Mouse (Mus musculus): ENCODE measurements around the gene Ston2. TPM values are rescaled to one million over a fixed set of nuclear protein-coding genes. Genes with fewer than 3 reads are reported as not detected.

Ston2 gene
- 6.7 and 7.1 TPM in 2 replicates for polyA plus RNA-seq (2015; fragmentation: Nextera tagmentation; extraction: Ambion mirVana)

DNA sequence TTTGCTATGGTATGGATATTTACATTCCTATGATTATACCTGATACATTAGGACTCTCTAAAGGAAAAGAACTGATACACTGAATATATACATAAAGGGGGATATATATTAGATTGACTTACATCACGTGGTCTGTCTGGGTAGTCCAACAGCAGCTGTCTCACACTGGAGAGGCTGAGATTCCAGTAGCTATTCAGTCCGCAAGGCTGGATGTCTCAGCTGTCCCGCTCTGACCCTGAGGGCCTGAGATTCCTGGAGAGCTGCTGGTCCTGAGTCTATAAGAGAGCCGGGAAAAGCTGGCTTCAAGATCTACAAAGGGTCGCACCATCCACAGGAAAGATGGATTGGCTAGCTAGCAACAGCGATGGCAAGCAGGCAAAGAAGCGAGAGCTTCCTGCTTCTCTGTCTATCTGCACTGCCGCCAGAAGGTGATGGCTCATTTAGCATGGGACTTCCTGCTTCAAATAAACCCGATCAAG lies at the start of gene Ston2:
Gene Ston2, minus strand, starts transcription at position 429 of the 479 bp plus-strand sequence.
- ATAC-seq (ENCODE audit: low FRiP score, low read depth), result no peak
- H3K27me3 ChIP-seq, result no peaks in the 10 kb centered on the region
- no peaks in the 10 kb centered on the region for H3K36me3 ChIP-seq
- H3K9ac ChIP-seq, result no peak within 1 kb of the TSS
- H3K4me2 ChIP-seq, result no peak within 1 kb of the TSS
- H3K4me3 ChIP-seq, result no peak within 1 kb of the TSS
- WGBS, result 79% methylated on average over 9 of the region's 9 CpGs
- no peaks in the 10 kb centered on the region for H3K4me1 ChIP-seq (replicated peaks)
- no peak within 1 kb of the TSS for H3K27ac ChIP-seq (replicated peaks)
- H3K9me3 ChIP-seq, result no peaks in the 10 kb centered on the region

DNA sequence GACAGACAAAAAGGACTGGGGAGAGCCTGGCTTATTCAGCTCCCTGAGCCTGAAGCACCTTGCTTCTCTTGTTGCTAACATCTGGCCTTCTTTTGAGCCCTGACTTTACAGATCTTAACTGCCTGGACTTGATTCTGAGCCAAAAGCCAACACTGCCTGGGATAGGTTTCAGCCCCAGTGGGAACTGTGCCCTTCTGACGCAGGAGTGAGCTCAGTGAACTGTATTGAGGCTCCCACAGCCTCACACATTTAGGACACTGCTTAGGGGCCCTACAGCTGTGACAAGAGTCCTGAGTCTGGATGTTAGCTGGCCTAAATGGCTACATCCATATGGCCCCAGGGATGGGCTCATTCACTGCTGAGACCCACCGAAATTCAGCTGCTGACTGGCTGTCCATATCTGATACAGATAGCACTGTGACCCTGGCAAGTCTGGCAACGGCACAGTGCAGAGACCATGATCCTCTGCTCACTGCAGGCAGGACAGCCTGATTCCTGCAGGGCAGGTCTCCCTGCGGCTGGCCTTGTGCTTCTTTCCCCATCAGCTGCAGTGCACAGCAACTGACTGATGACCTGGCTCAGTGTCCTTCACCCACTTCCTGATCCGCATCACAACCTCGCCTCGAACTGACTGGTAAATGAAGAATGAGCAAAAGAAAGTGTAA lies 49.3 kb upstream of the Ston2 start:
- H3K4me2 ChIP-seq, result no peak overlapping the region
- H3K27me3 ChIP-seq, result no peaks in the 10 kb centered on the region
- H3K4me3 ChIP-seq, result no peak overlapping the region
- peaks cover 88% of the 10 kb centered on the region for H3K36me3 ChIP-seq
- no peak for ATAC-seq (ENCODE audit: low FRiP score, low read depth)
- WGBS, result 91% methylated on average over 7 of the region's 7 CpGs
- H3K27ac ChIP-seq (replicated peaks), result no peak overlapping the region
- no peaks in the 10 kb centered on the region for H3K4me1 ChIP-seq (replicated peaks)
- no peak overlapping the region for H3K9ac ChIP-seq
- no peaks in the 10 kb centered on the region for H3K9me3 ChIP-seq

GRCm38 (mm10) chr12:91833939-91834333 lies 45.7 kb upstream of the Ston2 start:
- 70% methylated on average over 5 of the region's 5 CpGs for WGBS
- Histone ChIP-seq H3K27me3 (no peaks in the 10 kb centered on the region), H3K36me3 (peaks cover 81% of the 10 kb centered on the region), H3K4me2 (no peak overlapping the region), H3K9me3 (no peaks in the 10 kb centered on the region), H3K4me3 (no peak overlapping the region), H3K9ac (no peak overlapping the region), H3K4me1 (replicated peaks) (no peaks in the 10 kb centered on the region), H3K27ac (replicated peaks) (no peak overlapping the region)
- ATAC-seq (ENCODE audit: low FRiP score, low read depth), result no peak

DNA sequence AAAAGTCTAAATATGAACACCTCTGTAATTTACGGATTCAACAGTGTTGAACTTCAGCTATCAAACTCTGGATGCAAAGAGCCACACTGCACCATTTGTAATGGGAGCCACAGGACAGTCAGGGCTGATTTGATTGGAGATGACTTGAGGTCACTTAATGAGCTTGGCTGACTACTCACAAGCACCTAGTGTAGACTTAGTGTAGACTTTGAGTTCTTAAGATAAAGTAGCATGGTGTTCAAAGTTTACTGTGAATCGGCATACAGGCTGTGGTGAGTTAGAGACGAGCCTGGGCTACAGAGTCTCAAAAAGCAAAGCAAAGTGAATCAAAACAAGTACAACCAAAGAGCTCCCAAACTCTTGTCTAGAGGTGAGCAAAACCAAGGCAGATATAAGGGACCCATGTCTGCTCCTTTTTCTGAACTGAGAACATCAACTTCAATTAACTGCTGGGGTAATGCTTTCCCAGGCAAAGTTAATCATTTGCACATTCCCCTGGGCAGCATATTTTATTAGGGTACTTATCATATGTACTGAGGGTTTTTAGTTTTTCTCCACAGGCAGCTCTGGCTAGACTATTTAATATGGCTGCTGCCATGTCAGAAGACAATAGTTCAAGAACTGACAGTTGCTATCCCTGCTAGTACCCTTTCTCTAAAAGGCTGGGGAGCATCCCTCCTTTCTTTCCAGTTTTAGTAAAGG lies 45.2 kb upstream of the Ston2 start:
- no peak for ATAC-seq (ENCODE audit: low FRiP score, low read depth)

DNA sequence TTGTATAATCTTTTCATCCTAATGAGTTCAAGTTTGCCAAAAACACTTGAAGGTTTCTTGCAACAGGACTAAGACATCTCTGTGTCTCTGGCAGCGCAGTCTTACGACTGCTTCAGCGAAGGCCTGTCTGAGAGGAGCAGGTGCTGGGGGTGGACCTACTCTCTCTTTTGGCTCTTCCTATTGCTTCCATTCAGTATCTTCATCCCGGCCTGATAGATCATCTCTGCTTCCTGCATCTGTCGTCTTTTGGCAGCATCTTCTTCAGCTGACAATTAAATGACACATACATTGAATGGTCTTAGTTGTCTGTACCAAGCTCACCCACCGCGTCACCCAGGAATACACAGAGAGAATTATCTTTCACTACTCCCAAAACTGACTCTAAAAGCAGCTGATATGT lies 43.2 kb upstream of the Ston2 start:
- ATAC-seq (ENCODE audit: low FRiP score, low read depth), result no peak
- Histone ChIP-seq H3K27ac (replicated peaks) (no peak overlapping the region), H3K4me3 (no peak overlapping the region), H3K27me3 (no peaks in the 10 kb centered on the region), H3K4me1 (replicated peaks) (no peaks in the 10 kb centered on the region), H3K36me3 (peaks cover 69% of the 10 kb centered on the region), H3K4me2 (no peak overlapping the region), H3K9ac (no peak overlapping the region), H3K9me3 (no peaks in the 10 kb centered on the region)
- WGBS, result 84% methylated on average over 7 of the region's 7 CpGs

More for the DNA sequence above, 45.2 kb upstream of the Ston2 start:
- H3K4me3 ChIP-seq, result no peak overlapping the region
- peaks cover 78% of the 10 kb centered on the region for H3K36me3 ChIP-seq
- 93% methylated on average over 3 of the region's 3 CpGs for whole genome bisulfite sequencing
- no peaks in the 10 kb centered on the region for H3K9me3 ChIP-seq
- H3K27me3 ChIP-seq, result no peaks in the 10 kb centered on the region
- no peak overlapping the region for H3K4me2 ChIP-seq
- no peak overlapping the region for H3K9ac ChIP-seq
- no peak overlapping the region for H3K27ac ChIP-seq (replicated peaks)
- no peaks in the 10 kb centered on the region for H3K4me1 ChIP-seq (replicated peaks)

- Histone ChIP-seq H3K27me3 (no peaks in the 10 kb centered on the region), H3K9me3 (no peaks in the 10 kb centered on the region), H3K4me3 (no peak overlapping the region), H3K4me1 (replicated peaks) (no peaks in the 10 kb centered on the region), H3K4me2 (no peak overlapping the region), H3K36me3 (peaks cover 68% of the 10 kb centered on the region), H3K27ac (replicated peaks) (no peak overlapping the region), H3K9ac (no peak overlapping the region)
- WGBS, result 94% methylated on average over 12 of the region's 12 CpGs
- no peak for ATAC-seq (ENCODE audit: low FRiP score, low read depth)
Measured at GRCm38 (mm10) chr12:91820461-91820860, 32.3 kb upstream of the Ston2 start.

DNA sequence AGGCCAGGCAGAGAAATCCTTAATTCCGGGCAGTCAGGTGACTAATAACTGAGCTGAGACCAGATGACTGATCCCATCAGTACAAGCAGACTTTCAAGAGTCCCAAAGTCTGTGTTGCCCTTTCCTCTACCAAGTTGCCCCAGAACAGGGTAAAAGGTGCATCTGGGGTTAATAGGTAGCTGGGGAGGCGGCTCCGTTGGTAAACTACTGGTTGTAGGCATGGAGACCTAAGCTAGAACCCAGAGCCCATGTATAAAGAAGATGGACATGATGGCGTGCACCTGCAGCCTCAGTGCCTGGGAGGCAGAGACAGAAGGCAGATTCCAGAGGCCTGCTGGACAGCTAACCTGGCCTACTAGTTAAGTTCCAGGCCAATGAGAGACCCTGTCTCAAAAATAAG lies 30.5 kb upstream of the Ston2 start:
- no peaks in the 10 kb centered on the region for H3K4me1 ChIP-seq (replicated peaks)
- 96% methylated on average over 4 of the region's 4 CpGs for WGBS
- no peak for ATAC-seq (ENCODE audit: low FRiP score, low read depth)
- no peak overlapping the region for H3K27ac ChIP-seq (replicated peaks)
- no peaks in the 10 kb centered on the region for H3K27me3 ChIP-seq
- H3K9me3 ChIP-seq, result no peaks in the 10 kb centered on the region
- H3K4me2 ChIP-seq, result no peak overlapping the region
- H3K9ac ChIP-seq, result no peak overlapping the region
- peaks cover 69% of the 10 kb centered on the region for H3K36me3 ChIP-seq
- H3K4me3 ChIP-seq, result no peak overlapping the region

DNA sequence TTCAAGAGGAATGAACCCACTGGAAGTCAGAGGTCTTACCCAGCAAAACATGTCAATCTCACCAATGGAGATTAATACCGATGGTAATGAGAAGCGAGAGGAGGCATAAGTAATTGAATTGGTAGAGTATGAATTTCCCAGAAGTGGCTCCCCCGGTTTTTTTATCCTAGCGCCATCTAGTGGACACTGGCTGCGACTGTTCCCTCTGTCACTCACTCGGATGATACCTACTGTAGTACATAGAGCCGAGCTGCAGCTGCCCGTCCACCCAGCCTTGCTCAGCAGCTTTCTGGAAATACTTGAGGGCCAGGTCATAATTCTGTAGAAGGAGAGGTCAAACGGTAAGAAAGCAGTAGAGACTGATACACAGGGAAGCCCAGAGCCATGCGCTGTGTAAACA lies 27.8 kb upstream of the Ston2 start:
- Histone ChIP-seq H3K27ac (replicated peaks) (no peak overlapping the region), H3K36me3 (peaks cover 72% of the 10 kb centered on the region), H3K9ac (no peak overlapping the region), H3K27me3 (no peaks in the 10 kb centered on the region), H3K4me2 (no peak overlapping the region), H3K4me3 (no peak overlapping the region), H3K9me3 (no peaks in the 10 kb centered on the region), H3K4me1 (replicated peaks) (no peaks in the 10 kb centered on the region)
- WGBS, result 29% methylated on average over 10 of the region's 10 CpGs
- peak; percentile 72; the same call in 1 of the 2 replicates for ATAC-seq (ENCODE audit: low FRiP score, low read depth)

DNA sequence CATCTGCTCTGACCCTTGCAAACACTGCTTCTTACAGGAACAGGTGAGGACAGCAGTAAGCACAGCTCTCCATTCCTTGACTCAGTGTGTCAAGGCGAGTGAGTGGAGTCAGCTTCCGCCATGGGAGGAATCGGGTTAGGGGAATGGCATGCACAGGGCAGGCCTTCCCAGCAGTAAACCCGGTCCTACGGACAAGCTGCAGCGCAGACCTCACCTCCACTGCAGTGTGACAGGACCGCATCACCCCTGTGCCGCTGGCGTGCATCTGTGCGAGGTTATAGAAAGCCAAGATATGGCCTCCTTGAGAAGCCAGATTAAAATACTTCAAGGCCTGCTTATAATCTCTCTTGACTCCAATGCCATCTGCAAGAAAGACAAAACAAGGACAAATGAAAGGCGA lies 27.4 kb upstream of the Ston2 start:
- ATAC-seq (ENCODE audit: low FRiP score, low read depth), result no peak

DNA sequence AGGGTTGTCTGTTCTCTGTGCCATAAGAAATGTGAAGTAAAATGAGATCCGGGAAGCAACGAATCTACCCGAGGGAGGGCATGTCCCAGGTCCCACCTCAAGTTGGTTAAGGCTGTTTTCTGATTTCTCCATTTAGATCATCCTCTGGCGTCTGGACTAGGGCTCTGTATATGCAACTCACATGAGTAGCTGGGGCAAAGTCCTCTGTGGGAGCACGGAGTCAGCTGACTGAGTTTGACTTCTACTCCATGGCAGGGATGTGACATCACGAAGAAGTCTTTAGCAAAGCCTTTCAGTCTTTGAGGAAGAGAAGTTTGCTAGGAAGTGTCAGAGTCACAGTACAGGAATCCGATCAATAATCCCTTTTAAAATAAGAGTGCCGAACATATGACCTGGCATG lies 20.7 kb upstream of the Ston2 start:
- WGBS, result 96% methylated on average over 8 of the region's 8 CpGs
- Histone ChIP-seq H3K27ac (replicated peaks) (no peak overlapping the region), H3K9ac (no peak overlapping the region), H3K27me3 (no peaks in the 10 kb centered on the region), H3K4me1 (replicated peaks) (no peaks in the 10 kb centered on the region), H3K4me3 (no peak overlapping the region), H3K4me2 (no peak overlapping the region), H3K9me3 (no peaks in the 10 kb centered on the region), H3K36me3 (peaks cover 69% of the 10 kb centered on the region)
- no peak for ATAC-seq (ENCODE audit: low FRiP score, low read depth)

More for the DNA sequence above, 27.4 kb upstream of the Ston2 start:
- 96% methylated on average over 11 of the region's 11 CpGs for WGBS
- Histone ChIP-seq H3K4me3 (no peak overlapping the region), H3K9me3 (no peaks in the 10 kb centered on the region), H3K4me1 (replicated peaks) (no peaks in the 10 kb centered on the region), H3K36me3 (peaks cover 72% of the 10 kb centered on the region), H3K9ac (no peak overlapping the region), H3K4me2 (no peak overlapping the region), H3K27ac (replicated peaks) (no peak overlapping the region), H3K27me3 (no peaks in the 10 kb centered on the region)

DNA sequence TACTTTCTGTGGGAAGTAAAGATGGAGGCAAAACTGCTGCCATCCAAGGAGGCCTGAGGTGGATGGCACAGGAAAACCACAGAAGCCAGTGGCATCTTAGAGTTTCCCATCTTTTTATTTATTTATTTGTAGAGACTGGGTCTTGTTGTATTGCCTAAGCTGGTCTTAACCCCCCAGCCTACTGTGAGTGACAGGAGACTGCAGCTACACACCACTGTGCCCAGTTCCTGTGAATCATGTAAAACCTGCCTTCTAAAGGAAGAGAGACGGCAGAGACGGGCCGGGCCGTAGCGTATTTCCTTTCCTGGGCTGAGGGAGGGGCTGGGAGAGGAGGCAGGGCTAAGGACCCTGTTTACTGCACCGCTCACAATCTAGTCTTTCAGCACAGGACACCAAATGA lies 19.6 kb upstream of the Ston2 start:
- Histone ChIP-seq H3K4me2 (no peak overlapping the region), H3K27ac (replicated peaks) (no peak overlapping the region), H3K9me3 (no peaks in the 10 kb centered on the region), H3K9ac (no peak overlapping the region), H3K4me1 (replicated peaks) (no peaks in the 10 kb centered on the region), H3K4me3 (no peak overlapping the region), H3K27me3 (no peaks in the 10 kb centered on the region), H3K36me3 (peaks cover 58% of the 10 kb centered on the region)
- WGBS, result 94% methylated on average over 6 of the region's 6 CpGs
- no peak for ATAC-seq (ENCODE audit: low FRiP score, low read depth)

DNA sequence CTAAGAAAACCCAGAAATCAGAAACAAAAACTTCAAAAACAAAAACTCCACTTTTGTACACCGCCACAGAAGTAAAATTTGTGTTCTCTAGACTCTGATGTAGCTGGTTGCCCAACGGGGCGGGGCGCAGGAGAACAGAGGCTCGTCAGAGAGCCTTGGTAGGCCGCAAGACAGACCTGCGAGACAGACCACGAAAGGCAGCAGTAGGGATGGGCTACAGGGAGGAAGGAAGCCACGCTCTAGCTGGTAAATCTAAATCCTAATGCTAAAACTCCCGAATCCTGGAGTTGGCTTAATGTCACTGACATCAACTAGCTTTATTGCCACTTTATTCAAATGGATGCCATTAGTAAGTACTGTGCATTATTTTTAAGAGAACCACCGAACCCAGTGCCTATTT lies 18.9 kb upstream of the Ston2 start:
- no peak overlapping the region for H3K4me3 ChIP-seq
- H3K4me1 ChIP-seq (replicated peaks), result no peaks in the 10 kb centered on the region
- H3K9ac ChIP-seq, result no peak overlapping the region
- no peak overlapping the region for H3K4me2 ChIP-seq
- no peak for ATAC-seq (ENCODE audit: low FRiP score, low read depth)
- H3K9me3 ChIP-seq, result no peaks in the 10 kb centered on the region
- 92% methylated on average over 11 of the region's 11 CpGs for WGBS
- peaks cover 52% of the 10 kb centered on the region for H3K36me3 ChIP-seq
- no peak overlapping the region for H3K27ac ChIP-seq (replicated peaks)
- no peaks in the 10 kb centered on the region for H3K27me3 ChIP-seq
